Mouse (Mus musculus) limb, embryonic 15.5 days (tissue): ENCODE measurements around the gene Mrtfb. TPM values are rescaled to one million over a fixed set of nuclear protein-coding genes. Genes with fewer than 3 reads are reported as not detected.
"Not testable (repeated sequence)": the region's sequence is repeated elsewhere in the genome, so short reads cannot be mapped to it uniquely, and the experiment has no call there.

ENCODE experiments used
- ATAC-seq: fragments of 200-750 bp; cut with Nextera tagmentation; 2 replicates; pipeline ENCODE4 v1.8.0; 2017; ENCODE audit warnings: low read depth, moderate TSS enrichment; ENCODE audit not compliant: insufficient number of reproducible peaks, low FRiP score, low TSS enrichment
- H3K27ac ChIP-seq: fragments of 300-500 bp; sonication (generic); 2 replicates; pipeline ENCODE4 v1.5.1; 2015; ENCODE audit warnings: moderate library complexity, mild to moderate bottlenecking, inconsistent platforms
- H3K27me3 ChIP-seq: fragments of 300-500 bp; sonication (generic); 2 replicates; pipeline ENCODE4 v1.6.1; 2015; ENCODE audit warnings: inconsistent platforms
- H3K36me3 ChIP-seq: fragments of 300-500 bp; sonication (generic); 2 replicates; pipeline ENCODE4 v1.6.1; 2015; ENCODE audit warnings: inconsistent platforms
- H3K4me1 ChIP-seq: fragments of 300-500 bp; sonication (generic); 2 replicates; pipeline ENCODE4 v1.6.1; 2015; ENCODE audit warnings: inconsistent platforms
- H3K4me2 ChIP-seq: fragments of 300-500 bp; sonication (generic); 2 replicates; pipeline ENCODE4 v1.6.1; 2015; ENCODE audit warnings: mild to moderate bottlenecking, inconsistent platforms
- H3K4me3 ChIP-seq: fragments of 300-500 bp; sonication (generic); 2 replicates; pipeline ENCODE4 v1.5.1; 2015; ENCODE audit warnings: mild to moderate bottlenecking, inconsistent platforms
- H3K9ac ChIP-seq: fragments of 300-500 bp; sonication (generic); 2 replicates; pipeline ENCODE4 v1.6.1; 2015; ENCODE audit warnings: inconsistent platforms
- H3K9me3 ChIP-seq: fragments of 300-500 bp; sonication (generic); 2 replicates; pipeline ENCODE4 v1.6.1; 2016; ENCODE audit warnings: inconsistent platforms
- WGBS: fragments of 180-500 bp; shearing (Covaris S2); methylation state at CpG from one replicate; pipeline ENCODE4 v1.1.7; 2015; 5-methylcytosine and 5-hydroxymethylcytosine counted together
- polyA plus RNA-seq: library from polyadenylated mRNA; unstranded; fragments of >200 nt; fragmentation: Nextera tagmentation; extraction: Ambion mirVana; gene quantifications from 2 replicates; pipeline ENCODE4 v1.2.1, GENCODE M21; 2015

Mrtfb gene
- polyA plus RNA-seq, 1 experiment from 2014 or later = 20.2 TPM

DNA sequence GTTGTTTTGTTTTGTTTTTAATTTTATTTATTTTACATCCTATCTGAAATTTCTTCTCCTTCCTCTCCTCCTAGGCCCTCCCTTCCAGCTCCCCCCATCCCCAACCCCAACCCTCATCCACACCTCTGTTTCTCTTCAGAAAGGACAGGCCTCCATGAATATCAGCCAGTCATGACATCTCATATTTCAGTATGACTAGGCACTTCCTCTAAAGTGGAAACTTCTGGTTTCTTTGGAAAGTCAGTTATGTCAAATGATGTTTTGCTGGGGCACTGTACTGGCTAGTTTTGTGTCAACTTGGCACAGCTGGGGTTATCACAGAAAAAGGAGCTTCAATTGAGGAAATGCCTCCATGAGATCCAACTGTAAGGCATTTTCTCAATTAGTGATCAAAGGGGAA is 30.1 kb downstream of the Mrtfb start:
- H3K4me1 ChIP-seq, H3K36me3 ChIP-seq, H3K4me3 ChIP-seq, H3K27ac ChIP-seq, H3K9ac ChIP-seq, ATAC-seq, H3K9me3 ChIP-seq, H3K4me2 ChIP-seq, H3K27me3 ChIP-seq: not testable (repeated sequence)

DNA sequence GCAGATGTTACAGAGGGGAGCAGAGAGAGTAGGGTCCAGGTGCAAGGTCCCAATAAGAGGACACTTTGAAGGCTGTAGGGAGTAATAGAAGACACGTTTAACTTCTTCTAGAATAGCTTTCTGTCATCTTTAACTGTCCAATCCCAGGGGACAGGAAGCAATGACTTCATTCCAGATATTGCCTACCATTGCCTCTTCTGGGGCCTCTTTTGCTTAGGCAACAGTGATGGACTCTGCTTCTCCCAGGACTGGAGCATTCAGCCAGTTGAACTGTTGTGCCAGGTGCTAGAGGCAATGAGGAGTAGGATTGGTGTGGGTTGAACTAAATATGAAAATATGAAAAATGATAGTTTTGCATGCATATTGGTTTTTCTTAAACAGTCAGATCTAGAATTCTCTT is 41.6 kb downstream of the Mrtfb start:
- no peak overlapping the region for H3K4me2 ChIP-seq
- H3K9me3 ChIP-seq = no peaks in the 10 kb centered on the region
- ATAC-seq = no peak
- H3K36me3 ChIP-seq = no peaks in the 10 kb centered on the region
- WGBS = 35% methylated on average over 1 of the region's 1 CpGs
- no peaks in the 10 kb centered on the region for H3K27me3 ChIP-seq
- no peak overlapping the region for H3K4me3 ChIP-seq
- no peaks in the 10 kb centered on the region for H3K4me1 ChIP-seq
- no peak overlapping the region for H3K9ac ChIP-seq
- no peak overlapping the region for H3K27ac ChIP-seq

DNA sequence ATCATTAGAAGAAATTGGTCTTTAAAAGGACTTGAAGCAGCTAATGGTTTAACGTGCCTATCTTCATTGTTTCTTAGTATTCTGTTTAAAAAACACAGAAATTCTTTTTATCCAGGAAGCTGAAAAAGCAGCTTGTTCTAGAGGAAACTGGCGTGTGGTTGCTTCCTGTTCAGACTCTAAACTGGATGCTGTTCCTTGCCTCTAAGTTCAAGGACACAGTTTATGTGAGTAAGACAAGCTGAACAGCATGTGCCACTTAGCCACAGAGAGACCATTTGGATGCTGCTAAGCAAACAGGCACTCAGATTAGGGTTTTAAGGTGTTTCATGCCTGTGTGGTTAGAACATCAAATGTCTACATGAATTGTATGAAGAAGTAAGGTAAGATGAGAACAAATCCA is 42.7 kb downstream of the Mrtfb start:
- Histone ChIP-seq H3K27ac (no peak overlapping the region), H3K4me2 (no peak overlapping the region), H3K27me3 (no peaks in the 10 kb centered on the region), H3K9ac (no peak overlapping the region), H3K4me1 (no peaks in the 10 kb centered on the region), H3K9me3 (no peaks in the 10 kb centered on the region), H3K4me3 (no peak overlapping the region), H3K36me3 (no peaks in the 10 kb centered on the region)
- ATAC-seq = no peak
- 71% methylated on average over 2 of the region's 2 CpGs for whole genome bisulfite sequencing

DNA sequence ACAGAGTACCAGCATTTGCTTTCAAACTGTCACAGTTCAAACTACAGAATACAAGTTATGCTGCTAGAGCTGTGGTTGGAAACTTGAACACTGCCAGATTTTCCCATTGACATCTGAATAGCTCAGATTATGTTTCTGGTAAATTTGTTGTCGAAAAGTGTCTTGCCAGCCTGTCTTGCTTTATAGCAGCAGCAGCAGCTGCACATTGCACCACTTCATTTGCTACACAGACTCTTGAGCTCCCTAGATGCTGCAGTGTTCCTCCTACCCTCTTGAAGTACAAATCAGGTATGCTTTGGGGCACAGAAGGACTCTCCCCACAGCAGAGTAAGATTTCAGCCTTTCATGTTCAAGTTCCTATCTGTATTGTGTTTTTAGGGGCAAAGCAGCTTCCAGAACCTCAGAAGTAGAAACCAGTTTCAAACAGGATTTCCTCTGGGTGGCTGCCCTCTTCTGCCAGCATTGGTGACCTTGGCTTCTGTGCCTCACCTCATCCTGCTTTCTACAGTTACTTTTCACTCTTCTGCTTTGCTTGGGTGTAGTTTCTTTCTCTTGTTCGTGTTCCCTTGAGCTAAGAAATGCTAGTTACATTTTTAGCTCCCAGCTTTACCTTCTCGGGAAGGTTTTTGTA is 49.9 kb downstream of the Mrtfb start:
- H3K4me2 ChIP-seq = no peak overlapping the region
- no peaks in the 10 kb centered on the region for H3K27me3 ChIP-seq
- peaks cover 6% of the 10 kb centered on the region; the same call in 1 of the 2 replicates for H3K4me1 ChIP-seq
- WGBS = 64% methylated on average over 3 of the region's 3 CpGs
- no peak overlapping the region for H3K4me3 ChIP-seq
- H3K9me3 ChIP-seq = no peaks in the 10 kb centered on the region
- H3K9ac ChIP-seq = no peak overlapping the region
- H3K36me3 ChIP-seq = no peaks in the 10 kb centered on the region
- H3K27ac ChIP-seq = peak overlapping the region; percentile 18
- no peak for ATAC-seq

DNA sequence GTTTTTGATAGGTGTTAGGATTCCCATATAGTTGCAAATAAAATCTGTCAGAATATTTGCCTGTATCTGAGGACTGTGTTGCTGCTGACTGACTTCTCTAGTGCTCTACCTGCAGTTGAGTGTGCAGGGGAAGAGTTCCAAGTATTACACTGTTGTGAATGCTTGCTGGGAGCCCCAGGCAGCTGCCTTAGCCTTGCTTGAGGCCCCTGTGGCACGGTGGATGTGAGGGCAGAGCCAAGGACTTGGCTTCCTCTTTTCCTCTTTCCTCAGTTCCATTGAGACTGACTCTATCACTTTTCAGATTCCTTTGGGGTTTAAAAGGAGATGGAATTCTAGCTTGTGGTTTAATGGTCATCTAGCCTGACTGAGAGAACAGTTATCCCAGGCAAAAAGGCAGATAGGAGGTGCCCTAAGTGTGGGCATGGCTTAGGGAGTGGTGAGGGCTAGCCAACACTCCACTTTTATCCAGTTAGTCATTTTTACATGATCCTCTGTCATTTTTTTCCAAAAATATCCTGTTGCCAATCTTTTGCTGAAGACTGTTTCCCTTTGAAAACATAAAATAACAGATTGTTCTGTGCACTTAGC is 53.9 kb downstream of the Mrtfb start:
- Histone ChIP-seq H3K4me3 (no peak overlapping the region), H3K9me3 (no peaks in the 10 kb centered on the region), H3K27me3 (no peaks in the 10 kb centered on the region), H3K9ac (no peak overlapping the region), H3K36me3 (no peaks in the 10 kb centered on the region), H3K4me1 (peaks cover 6% of the 10 kb centered on the region; the same call in 1 of the 2 replicates), H3K27ac (no peak overlapping the region), H3K4me2 (no peak overlapping the region)
- no peak for ATAC-seq
- 65% methylated on average over 1 of the region's 1 CpGs for WGBS

GRCm38 (mm10) chr16:13311374-13311773 is 55.1 kb downstream of the Mrtfb start:
- H3K9ac ChIP-seq = no peak overlapping the region
- no peak for ATAC-seq
- no peaks in the 10 kb centered on the region for H3K4me1 ChIP-seq
- no peak overlapping the region for H3K4me2 ChIP-seq
- H3K9me3 ChIP-seq = no peaks in the 10 kb centered on the region
- WGBS = 84% methylated on average over 1 of the region's 1 CpGs
- no peak overlapping the region for H3K4me3 ChIP-seq
- H3K36me3 ChIP-seq = no peaks in the 10 kb centered on the region
- H3K27ac ChIP-seq = no peak overlapping the region
- no peaks in the 10 kb centered on the region for H3K27me3 ChIP-seq

DNA sequence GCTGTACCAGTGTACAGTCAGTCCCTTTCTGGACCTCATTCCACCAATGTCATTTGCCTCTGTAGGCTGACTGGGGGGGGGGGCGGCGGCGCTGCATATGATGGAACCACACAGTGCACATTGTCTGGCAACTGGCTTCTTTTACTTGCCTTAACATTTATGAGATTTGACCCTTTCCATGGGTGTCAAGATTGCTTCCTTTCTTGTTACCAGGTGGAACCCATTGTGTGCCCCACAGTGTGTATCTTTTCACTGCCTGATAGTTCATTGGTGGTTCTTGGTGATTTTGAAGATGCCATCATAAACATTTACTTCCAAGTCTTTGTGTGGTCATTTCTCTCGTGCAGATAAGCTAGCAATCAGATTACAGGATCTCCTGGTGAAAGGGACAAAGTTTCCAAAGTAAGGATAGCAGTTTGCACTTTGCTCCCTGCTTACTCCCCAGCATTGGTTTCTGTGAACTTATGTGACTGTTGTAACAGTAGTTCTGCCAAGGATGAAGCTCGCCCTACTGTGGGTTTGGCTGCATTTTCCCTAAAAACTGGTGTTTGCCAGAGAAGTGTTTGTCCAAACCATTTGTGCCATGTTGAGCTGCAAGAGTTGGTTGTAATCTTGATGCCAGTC is 56.9 kb downstream of the Mrtfb start:
- Histone ChIP-seq H3K9ac (no peak overlapping the region), H3K4me2 (no peak overlapping the region), H3K9me3 (no peaks in the 10 kb centered on the region), H3K36me3 (no peaks in the 10 kb centered on the region), H3K4me1 (no peaks in the 10 kb centered on the region), H3K4me3 (no peak overlapping the region), H3K27me3 (no peaks in the 10 kb centered on the region), H3K27ac (no peak overlapping the region)
- WGBS = 92% methylated on average over 5 of the region's 5 CpGs
- ATAC-seq = no peak

- H3K9ac ChIP-seq = no peak overlapping the region
These were observed 67.5 kb downstream of the Mrtfb start for GRCm38 (mm10) chr16:13323751-13324150.

DNA sequence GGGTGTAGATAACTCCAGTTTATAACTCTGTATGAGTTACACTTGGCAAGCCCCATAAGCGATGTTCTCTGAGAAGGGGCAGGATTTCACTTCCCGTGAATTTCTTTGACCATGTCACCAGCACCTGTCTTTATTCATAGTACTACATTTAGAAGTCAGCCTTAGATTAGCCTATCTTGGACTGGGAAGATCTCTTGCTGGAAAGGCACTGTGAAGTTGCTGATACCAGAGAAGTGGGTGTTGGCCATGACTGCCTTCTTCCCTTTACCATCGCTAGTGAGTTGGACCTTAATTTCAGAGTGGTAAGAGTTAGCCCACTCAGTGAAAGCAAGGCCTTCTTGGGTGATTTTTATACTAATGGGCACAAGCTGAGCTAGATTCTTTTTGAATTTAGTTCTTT is 70.3 kb downstream of the Mrtfb start:
- Histone ChIP-seq H3K36me3 (peaks cover 12% of the 10 kb centered on the region), H3K9ac (no peak overlapping the region), H3K27me3 (no peaks in the 10 kb centered on the region), H3K4me1 (0 out of 2 replicates have a peak, but pooled peaks cover 4% of the 10 kb centered on the region), H3K4me3 (no peak overlapping the region), H3K4me2 (no peak overlapping the region), H3K27ac (no peak overlapping the region), H3K9me3 (no peaks in the 10 kb centered on the region)
- no peak for ATAC-seq
- WGBS = 91% methylated on average over 3 of the region's 3 CpGs

More at GRCm38 (mm10) chr16:13323751-13324150, 67.5 kb downstream of the Mrtfb start:
- 49% methylated on average over 6 of the region's 6 CpGs for WGBS
- ATAC-seq = no peak
- Histone ChIP-seq H3K27me3 (no peaks in the 10 kb centered on the region), H3K27ac (no peak overlapping the region), H3K36me3 (peaks cover 12% of the 10 kb centered on the region), H3K4me1 (no peaks in the 10 kb centered on the region), H3K4me2 (no peak overlapping the region), H3K4me3 (no peak overlapping the region), H3K9me3 (no peaks in the 10 kb centered on the region)

DNA sequence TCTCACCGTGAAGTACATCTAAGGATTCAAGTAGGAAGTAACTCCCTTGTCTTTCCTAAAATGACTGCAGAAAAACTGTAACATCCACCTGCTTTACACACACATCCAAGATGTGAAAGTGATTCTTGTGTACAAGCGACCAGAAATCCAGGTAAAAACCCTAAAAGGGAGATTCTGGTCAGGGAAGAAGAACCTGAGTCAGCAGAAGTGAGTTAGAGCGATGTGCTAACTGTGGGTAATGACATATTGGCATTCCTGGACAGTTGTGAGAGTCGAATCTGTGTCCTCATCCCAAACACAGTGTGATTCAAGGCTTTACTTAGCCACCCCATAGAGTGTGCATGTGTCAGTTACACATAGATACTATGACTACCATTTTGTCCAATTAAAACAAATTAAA is 72.4 kb downstream of the Mrtfb start:
- Histone ChIP-seq H3K4me2 (no peak overlapping the region), H3K36me3 (peaks cover 12% of the 10 kb centered on the region), H3K4me3 (no peak overlapping the region), H3K9ac (no peak overlapping the region), H3K4me1 (peaks cover 5% of the 10 kb centered on the region; the same call in 1 of the 2 replicates), H3K9me3 (no peaks in the 10 kb centered on the region), H3K27ac (no peak overlapping the region), H3K27me3 (no peaks in the 10 kb centered on the region)
- WGBS = 89% methylated on average over 4 of the region's 4 CpGs
- ATAC-seq = no peak

DNA sequence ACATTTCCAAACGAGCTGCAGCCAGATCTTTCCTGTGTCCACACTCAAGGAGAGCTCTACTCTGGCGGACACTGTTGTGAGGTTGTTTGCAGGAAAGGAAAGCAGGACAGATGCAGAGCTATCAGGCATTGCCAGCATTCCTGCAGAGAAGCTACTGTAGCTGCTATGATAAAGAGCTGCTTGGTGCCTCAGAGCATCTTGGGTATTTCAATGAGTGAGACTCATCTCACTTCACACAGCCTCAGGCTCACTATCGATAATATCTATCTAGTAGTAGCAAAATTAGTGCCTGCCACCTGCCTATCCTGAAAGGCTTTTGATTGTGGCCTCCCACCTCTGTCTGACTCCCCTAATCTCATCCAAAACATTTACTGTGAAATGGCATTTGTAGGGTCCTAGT is 73.4 kb downstream of the Mrtfb start:
- Histone ChIP-seq H3K4me1 (peaks cover 8% of the 10 kb centered on the region; the same call in 1 of the 2 replicates), H3K9ac (no peak overlapping the region), H3K4me3 (no peak overlapping the region), H3K27me3 (no peaks in the 10 kb centered on the region), H3K36me3 (peaks cover 12% of the 10 kb centered on the region), H3K9me3 (no peaks in the 10 kb centered on the region), H3K4me2 (no peak overlapping the region), H3K27ac (no peak overlapping the region)
- ATAC-seq = no peak
- WGBS = 75% methylated on average over 3 of the region's 3 CpGs

DNA sequence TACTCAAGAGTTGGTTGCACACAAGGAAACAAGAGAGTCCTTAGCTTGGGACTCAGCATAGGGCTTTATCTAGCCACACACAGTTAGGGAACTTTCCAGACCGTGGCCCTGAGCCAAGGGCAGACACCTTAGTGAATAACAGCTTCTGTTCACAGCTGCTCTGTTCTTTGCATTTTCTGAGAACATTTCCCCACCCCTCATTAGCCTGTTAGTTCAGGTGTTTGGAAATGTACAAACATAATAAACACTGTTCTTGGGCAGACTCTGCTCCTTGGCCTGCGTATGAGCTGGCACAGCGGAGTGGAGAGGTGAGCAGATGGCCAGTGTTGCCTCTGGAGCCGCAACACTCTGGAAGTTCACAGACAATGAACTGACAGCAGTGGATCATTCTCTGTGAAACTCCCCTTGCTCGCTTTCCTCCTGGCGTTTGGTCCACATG is 74.0 kb downstream of the Mrtfb start:
- Histone ChIP-seq H3K27ac (no peak overlapping the region), H3K4me1 (peaks cover 8% of the 10 kb centered on the region; the same call in 1 of the 2 replicates), H3K4me3 (no peak overlapping the region), H3K9me3 (no peaks in the 10 kb centered on the region), H3K4me2 (no peak overlapping the region), H3K36me3 (peaks cover 12% of the 10 kb centered on the region), H3K27me3 (no peaks in the 10 kb centered on the region), H3K9ac (no peak overlapping the region)
- WGBS = 67% methylated on average over 6 of the region's 6 CpGs
- no peak for ATAC-seq
